Mouse (Mus musculus) T-helper 1 cell (primary cell): ENCODE results near the gene Magi1.

Source experiments
- in situ Hi-C: fragments of 300-600 bp; cut with MboI, MseI; formaldehyde crosslinking; loops from one replicate; pipeline ENCODE4 v1.15.1; 2025; ENCODE audit warnings: high pct_unique_total_duplicates

Magi1 gene

DNA sequence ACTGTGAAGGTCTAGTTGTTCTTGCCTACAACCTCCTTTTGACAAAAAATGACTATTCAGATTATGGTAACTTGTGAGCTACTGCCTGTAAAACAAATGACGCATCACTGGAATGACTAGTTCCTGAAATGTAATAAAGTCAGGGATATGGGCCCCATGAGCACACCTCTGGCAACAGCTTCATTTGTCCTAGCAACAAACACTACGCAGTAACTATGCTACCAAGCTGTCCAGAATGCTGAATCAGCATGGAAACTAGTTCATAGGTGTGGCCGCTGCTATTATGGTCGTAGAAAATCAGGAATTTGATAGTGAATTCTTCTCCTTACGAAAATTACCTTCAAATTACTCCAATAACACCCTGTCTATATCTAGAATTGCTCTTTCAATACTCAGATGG lies 447.1 kb downstream of the Magi1 start:
- in situ Hi-C loops: loop anchor here (10.0 kb wide), 1 partner anchor 938 kb away; no protein-coding TSS in a partner anchor

DNA sequence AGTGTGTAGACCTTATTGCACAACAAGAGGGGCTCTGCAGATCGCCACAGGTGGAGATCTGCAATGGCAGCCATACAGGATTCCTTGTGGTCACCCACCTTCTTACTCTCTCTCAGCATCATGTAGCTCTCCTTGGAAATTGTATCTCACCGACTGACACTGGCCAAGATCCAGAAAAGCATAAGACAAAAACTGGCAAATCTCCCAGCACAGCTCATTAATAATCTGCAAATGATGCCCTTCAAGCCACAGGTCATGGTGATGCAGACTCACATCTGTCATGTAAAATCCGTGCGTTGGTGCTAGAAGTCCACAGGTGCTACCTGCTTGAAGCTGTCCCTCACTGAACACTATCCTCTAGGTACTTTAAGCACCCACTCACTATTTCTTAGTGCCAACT lies 448.5 kb downstream of the Magi1 start:
- in situ Hi-C loops: loop anchor here (10.0 kb wide), 1 partner anchor 940 kb away; no protein-coding TSS in a partner anchor

DNA sequence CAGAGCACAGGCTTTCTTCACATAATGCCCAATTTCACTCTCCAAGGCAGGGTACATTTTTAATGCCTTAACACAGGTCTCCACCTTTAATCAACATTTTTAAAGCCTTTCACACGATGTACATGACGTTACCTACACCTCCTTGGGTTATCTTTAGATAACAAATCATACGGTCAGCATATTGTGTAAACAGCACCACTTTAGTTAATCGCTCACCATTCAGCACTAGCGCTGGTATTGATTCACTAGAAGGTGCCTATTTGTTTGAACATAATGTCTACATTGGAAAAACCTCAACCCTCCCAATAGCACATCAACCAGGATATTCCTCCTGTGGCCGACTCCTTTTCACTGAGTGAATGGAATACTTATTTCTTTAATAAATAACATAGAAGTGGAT lies 455.5 kb downstream of the Magi1 start:
- in situ Hi-C loops: no loop called here

DNA sequence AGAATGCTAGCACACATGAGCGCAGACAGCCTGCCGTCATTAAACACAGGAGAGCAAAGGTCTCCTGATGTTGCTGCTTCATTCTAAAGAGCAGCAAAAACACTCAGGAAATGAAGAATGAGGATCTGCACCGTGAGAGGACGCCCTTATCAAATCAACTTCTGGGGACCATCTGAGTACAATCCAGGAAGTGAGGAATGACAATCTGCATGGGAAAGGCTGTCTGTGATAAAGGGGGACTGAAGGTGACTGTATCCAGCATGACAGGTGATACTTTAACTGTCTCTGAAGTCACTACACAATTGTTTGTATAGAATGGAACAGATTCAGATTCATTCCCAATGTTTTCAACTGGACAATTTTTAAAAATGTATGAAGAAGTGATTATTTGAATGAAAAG lies 456.8 kb downstream of the Magi1 start:
- in situ Hi-C loops: no loop called here

DNA sequence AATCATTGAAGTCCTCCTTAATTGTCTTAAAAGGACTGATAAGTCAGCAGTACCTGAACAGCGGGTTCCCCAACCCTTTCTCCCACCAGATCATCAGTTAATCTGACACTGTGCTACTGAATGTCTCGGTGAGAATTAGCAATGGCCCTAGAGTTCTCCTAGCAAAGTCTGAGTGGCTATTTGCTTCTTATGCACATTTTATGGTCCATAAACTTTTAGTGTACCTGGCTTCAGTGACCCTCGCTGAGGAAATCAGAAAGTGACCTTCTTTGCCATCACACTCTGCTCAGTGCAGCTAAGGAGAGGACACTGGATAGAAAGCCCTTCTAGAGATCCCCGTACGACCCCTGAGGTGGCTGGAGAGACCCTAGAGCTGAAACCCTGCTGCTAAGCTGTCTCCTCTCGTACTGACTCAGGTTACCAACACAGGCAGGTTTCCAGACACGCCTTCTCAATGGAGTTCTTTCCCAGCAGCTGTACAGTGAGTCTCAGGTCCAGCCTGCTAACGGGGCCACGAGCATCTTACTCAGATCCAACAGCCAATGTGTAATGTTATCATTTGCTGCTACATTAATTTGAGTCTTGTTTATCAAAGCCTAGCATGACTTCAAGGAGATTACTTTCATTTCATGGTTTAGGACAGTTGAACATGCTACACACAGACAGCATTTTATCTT lies 461.4 kb downstream of the Magi1 start:
- in situ Hi-C loops: no loop called here

DNA sequence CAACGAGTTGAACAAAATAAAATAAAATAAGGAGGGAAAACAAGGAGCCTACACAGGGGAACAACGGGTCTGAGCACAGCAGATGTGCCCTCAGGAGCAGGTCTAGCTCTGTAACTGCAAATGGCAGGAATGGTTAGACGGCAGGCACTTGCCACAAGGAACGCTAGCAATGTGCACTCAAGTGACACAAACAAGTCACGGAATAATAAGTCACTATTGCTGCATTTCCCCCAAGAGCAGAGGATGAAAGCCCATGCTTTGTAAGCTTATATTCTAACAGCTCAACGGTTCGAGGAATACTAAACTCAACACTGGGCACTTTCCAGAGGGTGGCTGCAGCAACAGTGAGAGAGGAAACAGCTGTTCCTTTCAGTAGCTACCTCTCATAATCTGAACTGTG lies 462.2 kb downstream of the Magi1 start:
- in situ Hi-C loops: no loop called here

DNA sequence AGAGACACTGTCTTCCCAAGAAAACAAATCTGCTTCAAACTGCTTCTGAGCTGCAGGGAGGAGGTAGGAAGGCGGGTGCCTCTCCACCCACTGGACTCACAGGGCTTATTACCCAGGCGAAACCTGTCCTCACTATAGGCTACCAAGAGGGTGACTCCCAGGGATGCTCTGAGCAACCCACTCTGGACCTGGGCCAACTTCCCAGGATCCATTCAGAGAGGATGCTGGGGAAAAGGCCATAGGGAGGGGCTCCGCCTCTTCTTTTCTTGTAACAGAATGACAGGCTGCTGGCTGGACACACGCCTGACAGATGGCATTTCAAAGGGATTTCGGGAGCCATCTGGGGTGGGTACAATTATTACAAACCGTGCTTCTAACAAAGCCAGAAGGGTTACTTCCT lies 463.8 kb downstream of the Magi1 start:
- in situ Hi-C loops: no loop called here

DNA sequence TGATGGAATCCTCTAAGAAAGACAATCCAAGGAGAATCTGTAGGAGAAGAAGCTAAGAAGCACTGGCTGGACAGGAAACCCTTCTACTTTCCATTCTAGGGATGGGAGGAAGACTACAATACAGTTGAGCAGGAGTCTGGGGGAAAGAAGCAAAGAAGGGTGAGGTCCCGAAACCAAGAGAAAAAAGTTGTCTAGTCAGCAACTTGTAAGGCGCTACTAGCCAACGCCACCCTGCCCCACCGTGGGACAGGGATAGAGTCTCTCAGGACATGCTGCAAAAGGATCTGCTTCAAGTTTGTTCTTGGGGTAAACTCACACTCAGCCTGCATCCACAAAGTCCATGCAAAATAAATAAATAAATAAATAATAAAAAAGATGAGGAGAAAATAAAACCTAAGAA lies 464.4 kb downstream of the Magi1 start:
- in situ Hi-C loops: no loop called here

DNA sequence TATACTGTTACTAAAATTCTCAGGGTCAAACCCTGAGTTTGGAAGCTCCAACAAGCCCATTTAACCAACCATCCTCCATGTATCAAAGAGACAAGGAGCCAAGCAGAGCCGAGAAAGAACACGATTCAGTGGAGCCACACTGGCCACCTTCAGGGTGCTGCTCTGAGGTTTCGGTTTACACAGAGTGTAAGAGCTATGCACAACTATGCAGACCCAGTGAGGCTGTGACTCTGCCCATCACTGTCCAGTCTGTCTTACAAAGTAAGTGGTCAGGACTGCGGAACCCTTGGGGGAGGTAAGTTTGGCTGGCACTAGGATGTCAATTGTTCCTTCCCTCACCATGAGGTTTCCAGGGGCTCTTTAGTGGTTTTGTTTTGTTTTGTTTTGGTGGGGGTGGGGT lies 465.2 kb downstream of the Magi1 start:
- in situ Hi-C loops: no loop called here

DNA sequence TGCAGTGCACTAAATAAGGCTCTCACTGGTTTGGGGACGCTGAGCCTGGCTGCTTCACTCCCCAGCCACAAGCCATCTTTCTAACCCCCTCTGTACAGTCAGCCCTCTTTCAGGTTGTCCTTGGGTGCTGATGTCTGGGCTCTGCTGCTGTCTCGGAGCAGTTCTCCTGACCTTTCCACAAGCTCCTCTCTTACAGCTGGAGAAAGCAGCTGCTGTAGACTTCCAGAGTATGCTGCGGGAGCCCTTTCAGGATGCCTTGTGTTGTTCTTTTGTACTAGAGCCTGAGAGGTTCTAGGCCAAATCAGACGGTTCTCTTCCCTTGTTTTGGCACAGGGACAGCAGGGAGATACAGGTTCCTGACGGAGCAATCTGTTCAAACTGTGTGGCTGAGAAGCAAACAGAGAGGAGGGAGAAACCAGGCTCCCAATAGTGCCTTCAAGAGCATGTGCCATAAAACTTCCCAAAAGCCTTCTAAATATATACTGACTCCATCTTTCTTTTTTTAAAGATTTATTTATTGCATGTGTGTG lies 478.2 kb downstream of the Magi1 start:
- in situ Hi-C loops: no loop called here

DNA sequence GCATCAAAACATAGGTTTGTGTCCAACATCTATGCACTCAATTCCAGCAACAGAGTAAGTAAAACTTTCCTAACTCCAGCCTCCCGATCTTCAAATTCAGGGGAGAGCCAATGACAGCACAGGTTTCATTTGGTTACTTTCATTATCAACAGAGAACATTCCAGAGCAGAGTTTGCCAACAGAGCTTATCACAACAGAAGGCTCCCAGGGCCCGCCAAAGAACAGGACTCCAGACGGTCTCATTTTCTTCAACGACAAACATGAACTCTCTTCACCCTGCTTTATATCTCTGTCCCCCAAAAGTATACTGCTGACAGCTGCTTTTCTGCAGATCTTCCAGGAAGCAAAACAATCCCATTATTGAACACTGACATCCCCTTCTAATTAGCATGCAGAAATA lies 481.3 kb downstream of the Magi1 start:
- in situ Hi-C loops: no loop called here

DNA sequence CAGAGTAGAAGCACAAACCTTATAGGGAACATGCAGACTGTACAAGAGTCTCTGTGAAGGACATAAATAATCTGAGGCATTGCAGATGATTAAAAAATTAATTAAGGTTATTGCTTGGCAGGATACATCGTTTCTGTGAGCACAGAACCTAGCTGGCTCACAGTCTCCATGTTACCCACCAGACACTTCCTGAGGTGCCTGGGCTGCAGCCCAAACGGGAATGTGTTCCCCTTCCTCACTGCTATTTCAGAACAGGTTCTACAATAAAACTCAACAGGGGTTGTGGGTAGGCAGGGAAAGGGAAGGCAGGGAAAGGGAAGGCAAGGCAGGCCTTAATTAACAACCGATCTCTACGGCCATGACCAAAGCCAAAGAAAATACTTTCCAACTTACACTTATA lies 483.3 kb downstream of the Magi1 start:
- in situ Hi-C loops: no loop called here

DNA sequence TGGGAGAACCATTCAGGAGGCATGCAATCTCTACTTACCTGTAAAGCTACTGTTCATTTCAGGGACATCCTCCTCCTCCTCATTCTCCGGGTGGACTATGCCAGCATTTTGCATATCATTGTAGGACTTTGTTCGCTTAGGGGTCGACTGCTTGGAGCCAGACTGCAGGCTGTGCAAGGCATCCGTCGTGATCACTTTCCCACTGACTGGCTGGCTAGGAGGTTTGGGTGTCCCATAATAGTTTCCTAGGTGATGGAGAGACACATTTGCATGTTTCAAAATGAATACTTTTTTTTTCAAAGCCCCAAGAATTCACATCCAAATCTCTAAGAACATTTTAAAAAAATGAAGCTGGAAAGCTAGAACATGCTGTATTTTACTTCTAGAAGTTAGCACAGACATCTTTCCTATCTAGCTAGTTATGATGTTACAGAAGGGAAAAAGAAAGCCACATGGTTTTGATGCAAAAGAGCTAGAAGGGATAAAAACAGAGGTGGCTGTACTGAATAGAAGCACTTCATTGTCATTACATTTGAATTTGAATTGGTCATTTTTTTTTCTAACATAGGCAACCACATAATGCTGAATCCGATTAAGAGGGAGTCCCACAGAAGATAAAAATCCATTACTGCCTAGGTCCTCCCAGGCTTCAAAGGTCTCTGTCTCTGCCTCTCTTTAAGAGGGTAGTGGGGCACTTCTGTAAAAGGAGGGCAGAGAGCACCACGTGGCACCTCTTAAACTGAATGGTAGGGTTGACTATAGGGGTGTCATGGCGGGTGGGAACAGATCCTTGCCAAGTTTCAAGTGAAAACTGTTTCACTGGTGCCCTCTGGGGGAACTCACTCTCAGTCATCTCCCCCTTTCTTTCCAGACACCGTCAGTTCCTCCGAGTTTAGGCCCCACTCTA lies 491.2 kb downstream of the Magi1 start:
- in situ Hi-C loops: no loop called here

DNA sequence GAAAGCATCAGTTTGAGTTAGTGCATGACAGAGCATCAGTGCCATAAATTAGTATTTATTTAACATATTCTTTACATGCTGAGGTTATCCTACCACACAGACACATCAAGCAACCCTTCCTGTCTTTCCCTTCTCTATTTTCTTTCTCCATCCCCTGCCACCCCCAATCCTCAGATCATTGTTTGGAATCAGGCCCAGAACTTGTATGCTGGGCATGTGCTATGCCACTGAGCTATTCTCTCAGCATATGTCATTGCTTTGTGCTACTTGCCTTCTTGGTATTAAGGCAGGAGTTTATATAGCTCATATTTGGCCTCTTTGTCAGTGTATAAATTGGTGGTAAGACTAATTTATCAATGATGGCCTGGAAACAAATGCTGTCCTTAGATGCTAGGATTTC lies 494.0 kb downstream of the Magi1 start:
- in situ Hi-C loops: no loop called here

DNA sequence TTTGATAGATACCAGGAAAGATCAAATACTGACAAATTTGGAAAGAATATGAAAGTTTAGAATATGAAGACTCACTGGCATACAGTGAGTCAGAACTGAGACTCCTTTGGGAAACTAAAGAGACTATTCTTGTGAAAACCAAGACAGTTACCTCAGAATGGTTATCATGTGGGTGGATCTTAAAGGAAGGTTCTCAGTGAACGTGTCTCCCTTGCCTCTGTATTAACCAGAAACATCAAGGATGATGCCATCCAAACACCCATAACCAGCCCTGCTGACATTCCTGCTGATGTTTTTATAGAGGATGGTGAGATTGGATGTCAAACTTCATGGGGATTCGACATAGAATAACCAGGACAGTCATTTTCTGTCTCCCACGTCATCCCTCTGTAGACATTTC lies 496.7 kb downstream of the Magi1 start:
- in situ Hi-C loops: no loop called here

DNA sequence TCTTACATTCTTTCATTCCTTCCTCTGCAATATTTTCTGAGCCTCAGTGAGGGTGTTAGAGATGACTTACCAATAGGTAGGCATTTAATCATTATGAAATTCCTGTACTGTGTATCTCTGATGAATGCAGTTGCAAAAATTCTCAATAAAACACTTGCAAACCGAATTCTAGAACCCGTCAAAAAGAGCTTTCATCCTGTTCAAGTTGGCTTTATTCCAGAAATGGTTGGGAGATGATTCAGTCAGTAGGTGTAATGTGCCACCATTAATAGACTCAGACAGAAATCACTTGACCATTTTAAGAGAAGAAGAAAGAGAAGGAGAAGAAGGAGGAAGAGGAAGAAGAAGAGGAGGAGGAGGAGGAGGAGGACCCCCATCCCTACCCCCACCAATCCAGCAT lies 497.5 kb downstream of the Magi1 start:
- in situ Hi-C loops: no loop called here

DNA sequence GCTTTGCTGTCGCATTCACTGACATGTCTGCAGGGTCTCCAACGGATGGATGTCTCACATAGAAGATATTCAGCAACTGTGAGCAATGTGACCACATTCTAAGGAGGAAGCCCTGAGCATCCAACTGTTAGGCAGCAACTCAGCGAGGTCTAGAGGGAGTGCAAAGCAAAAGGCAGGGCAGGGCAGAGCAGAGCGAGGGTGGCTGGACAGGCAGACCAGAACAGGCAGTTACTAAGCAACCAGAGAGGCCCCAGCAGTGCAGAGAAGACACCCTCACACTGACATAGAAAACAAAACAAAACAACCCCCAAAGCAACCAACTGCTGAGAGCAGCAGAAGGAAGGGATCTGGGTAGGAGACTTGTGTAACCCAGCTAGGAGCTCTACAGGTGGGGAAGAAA lies 512.6 kb downstream of the Magi1 start:
- in situ Hi-C loops: no loop called here

DNA sequence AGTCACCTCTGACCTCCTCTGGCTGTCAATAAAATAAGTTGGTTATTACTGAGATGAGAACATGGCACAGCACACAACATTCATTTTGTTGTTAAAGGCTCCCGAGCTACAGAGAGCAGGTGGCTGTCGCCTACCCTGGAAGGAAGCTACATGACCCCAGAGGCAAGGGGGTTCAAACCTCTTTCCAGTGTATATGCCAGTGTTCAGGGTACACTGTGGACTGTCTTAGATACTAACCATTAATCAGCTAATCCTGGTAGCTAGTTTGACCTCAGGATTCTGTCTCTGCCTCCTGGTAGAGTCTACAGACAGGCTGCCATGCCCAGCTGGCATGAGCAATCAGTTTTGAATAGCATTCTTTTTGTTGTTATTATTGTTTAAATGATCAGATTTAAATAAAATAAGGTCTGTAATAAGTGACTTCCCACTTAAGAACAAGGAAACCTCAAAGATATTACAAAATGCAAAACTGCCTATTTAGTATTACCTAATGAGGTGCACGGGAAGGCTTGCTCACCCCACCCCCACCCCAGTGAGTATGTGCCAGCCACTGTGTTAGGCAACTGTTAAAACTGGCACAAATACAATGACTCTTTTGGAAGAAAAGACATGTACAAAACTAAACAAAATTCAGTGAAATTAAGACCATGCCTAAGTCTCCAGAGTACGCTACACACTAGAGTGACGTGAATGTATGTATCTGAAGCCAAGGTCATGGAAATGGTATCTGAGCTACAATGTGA lies 513.3 kb downstream of the Magi1 start:
- in situ Hi-C loops: no loop called here

DNA sequence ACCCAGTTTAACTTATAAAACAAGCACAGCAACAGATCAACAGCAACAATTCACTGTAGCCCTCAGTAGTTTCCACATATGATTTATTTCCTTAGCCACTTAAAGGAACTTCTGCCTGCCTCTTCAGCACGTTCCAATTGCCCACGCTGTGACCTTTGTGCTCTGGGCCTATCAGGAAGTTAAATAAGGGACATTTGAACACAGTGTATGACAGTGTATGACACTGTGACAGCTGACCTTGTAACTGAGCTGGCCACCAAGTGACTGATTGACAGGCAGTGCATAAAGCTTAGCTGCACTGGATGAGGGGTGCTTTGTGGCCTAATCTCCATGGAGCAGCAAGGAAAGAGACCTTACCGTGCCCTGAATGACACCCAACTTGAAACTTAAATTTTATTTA lies 525.6 kb downstream of the Magi1 start:
- in situ Hi-C loops: no loop called here

DNA sequence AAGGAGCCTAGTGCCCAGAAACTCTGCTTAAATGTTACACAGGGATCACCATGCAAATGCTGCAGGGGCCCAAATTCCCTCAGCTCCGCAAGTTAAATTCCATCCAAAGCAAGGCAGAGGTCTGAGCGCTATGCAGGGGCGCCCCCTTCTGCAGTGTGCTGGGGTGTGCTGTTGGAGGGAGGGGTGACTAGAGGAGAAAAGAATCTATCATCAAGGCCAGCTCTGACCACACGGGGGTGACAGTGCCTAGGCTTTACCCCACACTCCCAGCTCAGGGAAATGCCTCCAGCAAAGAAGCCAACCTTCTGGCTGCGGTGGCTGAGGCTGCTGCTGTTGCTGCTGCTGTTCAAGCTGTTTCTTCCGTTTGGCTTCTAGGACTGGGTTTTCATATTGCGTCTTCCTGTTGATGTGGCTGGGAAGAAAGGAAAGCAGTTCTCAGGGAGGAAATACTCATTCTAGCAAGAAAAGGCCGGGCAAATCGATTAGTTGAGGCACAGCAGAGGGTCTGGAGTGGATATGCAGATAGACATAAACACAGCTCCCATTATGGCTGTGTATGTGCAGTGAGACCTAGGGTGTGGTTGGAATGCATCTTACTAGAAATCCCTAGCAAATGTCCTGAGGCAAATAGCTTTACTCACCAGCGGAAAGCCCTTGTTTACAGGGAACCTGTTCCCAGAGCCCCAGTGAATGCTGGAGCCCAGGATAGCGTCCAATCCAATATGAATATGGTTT lies 526.2 kb downstream of the Magi1 start:
- in situ Hi-C loops: no loop called here

DNA sequence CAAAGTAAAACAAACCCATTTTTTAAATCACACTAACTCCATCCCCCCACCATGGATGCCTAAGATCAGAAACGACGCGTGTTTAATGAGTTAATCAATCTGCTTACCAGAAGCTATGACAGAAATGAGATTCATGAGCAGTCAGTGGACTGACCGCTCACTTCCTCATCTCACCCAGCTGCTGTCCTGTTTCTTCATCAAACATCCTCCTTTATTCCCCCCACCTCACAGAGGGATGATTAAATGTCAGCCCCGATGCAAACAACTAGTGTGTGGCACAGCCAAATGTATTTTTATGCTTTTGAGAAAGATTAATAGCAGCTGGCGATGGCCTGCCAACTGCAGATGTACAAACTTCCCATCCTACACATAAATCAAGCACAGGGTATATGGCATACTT lies 540.6 kb downstream of the Magi1 start:
- in situ Hi-C loops: loop anchor here (25.0 kb wide), 1 partner anchor 1381 kb away; no protein-coding TSS in a partner anchor
